Mouse (Mus musculus): ENCODE data around the gene Slc25a39. TPM values are rescaled to one million over a fixed set of nuclear protein-coding genes. Genes with fewer than 3 reads are reported as not detected.
A peak's percentile ranks its signal among the peaks of the same experiment; 100 is the strongest.

Gene Slc25a39
- total and polyA plus RNA-seq, 2 experiments, result 181 to 1,099 TPM

DNA sequence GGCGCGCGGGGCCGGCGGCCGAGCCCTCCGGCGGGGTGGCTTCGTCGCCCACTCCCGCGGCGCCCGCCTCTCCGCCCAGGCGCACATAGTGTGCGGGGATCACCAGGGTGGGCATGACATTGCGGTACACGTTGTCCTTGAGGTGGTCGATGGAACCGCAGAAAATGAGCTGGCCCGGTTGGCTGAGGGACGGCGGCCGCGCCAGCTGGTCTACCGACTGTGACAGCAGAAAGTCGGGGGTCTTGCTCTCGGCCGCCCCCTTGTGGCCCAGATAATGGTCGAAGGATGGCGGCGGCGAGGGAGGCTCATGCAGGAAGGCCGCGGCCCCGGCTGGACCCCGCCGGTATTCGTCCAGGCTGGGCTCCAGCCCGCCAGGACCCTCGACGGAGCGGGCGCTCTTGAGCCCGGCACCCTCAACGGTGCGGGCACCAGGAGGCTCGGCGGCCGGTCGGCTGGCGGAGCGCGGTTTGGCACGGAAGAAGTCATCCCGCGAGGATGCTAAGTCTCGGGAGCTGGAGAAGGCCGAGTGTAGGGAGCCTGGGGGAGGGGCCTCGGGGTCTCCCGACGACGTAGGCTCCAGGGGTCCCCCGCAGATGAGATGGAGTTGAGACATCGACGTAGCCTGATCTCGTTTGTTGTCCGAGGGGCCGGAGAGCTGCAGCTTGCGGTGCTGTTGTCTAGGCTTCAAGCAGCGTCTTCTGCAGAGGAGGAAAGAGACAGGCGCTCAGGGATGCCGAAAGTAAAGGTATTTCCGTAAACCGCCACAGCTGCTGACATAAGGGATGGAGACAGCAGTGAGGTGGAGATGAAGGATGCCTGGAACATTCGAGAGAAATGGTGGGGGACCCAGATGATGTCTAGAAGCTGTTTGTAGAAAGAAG is 30.7 kb upstream of the Slc25a39 start:
- peak overlapping the region; percentile 51 for H3K4me3 ChIP-seq (ENCODE audit: insufficient read depth, low read depth, low read length)
- WGBS, result 18% methylated on average over 77 of the region's 77 CpGs
- TF ChIP-seq CTCF (IDR thresholded peaks at IDR 0.05; ENCODE audit: low read depth, low read length) (peak; percentile 78), POLR2A (IDR thresholded peaks at IDR 0.05; ENCODE audit: extremely low read depth, insufficient read depth, low read length) (no peak)
- peak overlapping the region; percentile 77 for H3K9ac ChIP-seq (ENCODE audit: low read depth, low read length)
- peaks cover 6% of the 10 kb centered on the region for H3K4me1 ChIP-seq (ENCODE audit: control insufficient read depth, insufficient read depth, low read length)
- DNase-seq (ENCODE audit: extremely low read depth, low read depth, low spot score), result no peak
- H3K79me2 ChIP-seq (ENCODE audit: control insufficient read depth, insufficient read depth, low read length), result no peaks in the 10 kb centered on the region; the same call in 1 of the 2 replicates
- H3K27me3 ChIP-seq (ENCODE audit: control insufficient read depth, insufficient read depth, low read length), result no peaks in the 10 kb centered on the region
- no peak overlapping the region for H3K27ac ChIP-seq (replicated peaks; ENCODE audit: insufficient read depth, low read depth, low read length)
- H3K36me3 ChIP-seq (ENCODE audit: control insufficient read depth, insufficient read depth, low read length), result peaks cover 11% of the 10 kb centered on the region; the same call in 1 of the 2 replicates

DNA sequence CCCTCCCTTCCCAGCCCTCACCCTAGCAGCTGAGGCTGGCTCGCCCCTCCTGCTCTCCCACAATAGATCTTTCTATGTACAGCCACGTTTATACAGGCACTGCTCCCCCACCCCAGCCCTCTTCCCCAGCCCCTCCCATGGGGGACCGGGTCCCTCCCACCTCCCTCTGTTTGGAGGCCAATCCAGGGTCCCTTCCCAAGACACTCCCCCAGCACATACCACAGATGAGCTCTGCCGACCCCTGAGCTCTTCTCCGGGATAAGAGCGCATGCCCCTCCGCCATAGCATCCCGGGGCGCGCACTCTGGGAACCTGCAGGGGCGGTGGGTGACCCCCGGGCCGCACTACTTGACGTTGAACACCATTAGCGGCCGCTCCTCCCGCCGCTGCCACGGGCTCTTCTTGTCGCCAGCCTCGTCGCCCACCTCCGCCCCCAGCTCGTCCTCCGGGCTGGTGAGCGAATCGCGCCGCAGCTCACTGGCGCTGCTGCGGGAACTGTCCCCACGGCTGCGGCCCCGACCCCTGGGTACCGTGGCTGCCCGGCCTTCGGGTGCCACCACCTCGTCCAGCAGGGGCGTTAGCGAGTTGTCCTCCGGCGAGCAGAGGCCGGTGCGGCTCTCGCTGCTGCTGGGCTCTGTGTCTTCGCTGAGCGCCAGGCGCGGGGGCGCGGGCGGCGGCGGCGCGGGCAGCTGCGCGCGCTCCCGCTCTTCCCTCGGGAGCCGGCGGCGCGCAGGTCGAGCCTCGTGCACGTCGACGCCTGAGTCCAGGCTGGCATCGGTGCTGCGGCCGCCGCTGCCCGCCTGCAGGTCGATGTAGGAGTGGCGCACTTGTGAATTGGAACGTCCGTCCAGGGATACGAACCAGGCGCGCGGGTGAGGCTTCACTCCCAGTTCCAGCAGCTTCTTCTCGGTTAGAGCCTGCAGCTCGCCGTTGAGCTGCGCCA is 29.6 kb upstream of the Slc25a39 start:
- TF ChIP-seq CTCF (IDR thresholded peaks at IDR 0.05; ENCODE audit: low read depth, low read length), result peak; percentile 59
- TF ChIP-seq POLR2A (IDR thresholded peaks at IDR 0.05; ENCODE audit: extremely low read depth, insufficient read depth, low read length), result no peak
- peak overlapping the region; percentile 77 for H3K9ac ChIP-seq (ENCODE audit: low read depth, low read length)
- peak; percentile 45 for DNase-seq (ENCODE audit: extremely low read depth, low read depth, low spot score)

DNA sequence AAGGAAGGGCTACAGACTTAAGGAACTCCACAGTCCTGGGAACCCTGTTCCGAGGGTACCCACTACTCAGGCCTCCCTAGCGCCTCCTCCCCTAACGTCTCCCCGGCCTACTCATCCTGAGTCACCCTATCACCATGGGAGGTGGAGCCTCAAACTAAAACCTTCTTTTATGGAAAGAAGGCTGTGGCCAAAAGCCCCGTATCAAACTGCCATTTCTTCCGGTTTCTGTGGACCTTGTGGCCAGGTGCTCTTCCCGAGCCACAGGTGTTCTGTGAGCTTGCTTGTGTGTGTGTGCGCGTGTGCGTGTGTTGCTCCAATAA is 28.7 kb upstream of the Slc25a39 start:
- Histone ChIP-seq H3K4me3 (ENCODE audit: insufficient read depth, low read depth, low read length) (no peak overlapping the region), H3K27ac (replicated peaks; ENCODE audit: insufficient read depth, low read depth, low read length) (no peak overlapping the region), H3K9ac (ENCODE audit: low read depth, low read length) (no peak overlapping the region), H3K4me1 (ENCODE audit: control insufficient read depth, insufficient read depth, low read length) (peaks cover 13% of the 10 kb centered on the region), H3K36me3 (ENCODE audit: control insufficient read depth, insufficient read depth, low read length) (peaks cover 11% of the 10 kb centered on the region; the same call in 1 of the 2 replicates), H3K27me3 (ENCODE audit: control insufficient read depth, insufficient read depth, low read length) (no peaks in the 10 kb centered on the region), H3K79me2 (ENCODE audit: control insufficient read depth, insufficient read depth, low read length) (no peaks in the 10 kb centered on the region; the same call in 1 of the 2 replicates)
- DNase-seq (ENCODE audit: extremely low read depth, low read depth, low spot score), result no peak
- TF ChIP-seq POLR2A (IDR thresholded peaks at IDR 0.05; ENCODE audit: extremely low read depth, insufficient read depth, low read length) (no peak), CTCF (IDR thresholded peaks at IDR 0.05; ENCODE audit: low read depth, low read length) (no peak)
- 85% methylated on average over 10 of the region's 10 CpGs for WGBS

More for the DNA sequence above, 29.6 kb upstream of the Slc25a39 start:
- WGBS, result 38% methylated on average over 87 of the region's 87 CpGs
- Histone ChIP-seq H3K27me3 (ENCODE audit: control insufficient read depth, insufficient read depth, low read length) (no peaks in the 10 kb centered on the region), H3K36me3 (ENCODE audit: control insufficient read depth, insufficient read depth, low read length) (peaks cover 11% of the 10 kb centered on the region; the same call in 1 of the 2 replicates), H3K79me2 (ENCODE audit: control insufficient read depth, insufficient read depth, low read length) (no peaks in the 10 kb centered on the region; the same call in 1 of the 2 replicates), H3K4me1 (ENCODE audit: control insufficient read depth, insufficient read depth, low read length) (peaks cover 11% of the 10 kb centered on the region), H3K27ac (replicated peaks; ENCODE audit: insufficient read depth, low read depth, low read length) (no peak overlapping the region), H3K4me3 (ENCODE audit: insufficient read depth, low read depth, low read length) (peak overlapping the region; percentile 51; the same call in 1 of the 2 replicates)

DNA sequence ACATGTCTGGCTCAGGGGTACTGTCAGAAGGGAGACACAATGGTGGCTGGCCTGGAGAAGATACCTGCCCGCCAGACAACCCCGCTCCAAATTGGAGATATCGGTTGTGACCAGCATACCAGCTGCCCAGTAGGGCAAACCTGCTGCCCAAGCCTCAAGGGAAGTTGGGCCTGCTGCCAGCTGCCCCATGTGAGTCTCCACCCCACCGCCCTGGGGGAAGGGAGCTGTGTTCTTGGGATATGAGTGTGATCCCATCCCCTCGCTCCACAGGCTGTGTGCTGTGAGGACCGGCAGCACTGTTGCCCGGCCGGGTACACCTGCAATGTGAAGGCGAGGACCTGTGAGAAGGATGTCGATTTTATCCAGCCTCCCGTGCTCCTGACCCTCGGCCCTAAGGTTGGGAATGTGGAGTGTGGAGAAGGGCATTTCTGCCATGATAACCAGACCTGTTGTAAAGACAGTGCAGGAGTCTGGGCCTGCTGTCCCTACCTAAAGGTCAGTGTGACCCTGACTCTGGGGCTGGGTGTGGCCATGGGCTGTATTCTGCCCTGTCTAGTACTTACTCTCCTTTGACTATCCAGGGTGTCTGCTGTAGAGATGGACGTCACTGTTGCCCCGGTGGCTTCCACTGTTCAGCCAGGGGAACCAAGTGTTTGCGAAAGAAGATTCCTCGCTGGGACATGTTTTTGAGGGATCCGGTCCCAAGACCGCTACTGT is 28.2 kb upstream of the Slc25a39 start:
- H3K4me3 ChIP-seq (ENCODE audit: insufficient read depth, low read depth, low read length), result no peak overlapping the region
- WGBS, result 89% methylated on average over 18 of the region's 18 CpGs
- peaks cover 16% of the 10 kb centered on the region for H3K4me1 ChIP-seq (ENCODE audit: control insufficient read depth, insufficient read depth, low read length)
- no peaks in the 10 kb centered on the region for H3K27me3 ChIP-seq (ENCODE audit: control insufficient read depth, insufficient read depth, low read length)
- H3K9ac ChIP-seq (ENCODE audit: low read depth, low read length), result no peak overlapping the region
- TF ChIP-seq CTCF (IDR thresholded peaks at IDR 0.05; ENCODE audit: low read depth, low read length), result no peak
- TF ChIP-seq POLR2A (IDR thresholded peaks at IDR 0.05; ENCODE audit: extremely low read depth, insufficient read depth, low read length), result no peak
- H3K36me3 ChIP-seq (ENCODE audit: control insufficient read depth, insufficient read depth, low read length), result peaks cover 11% of the 10 kb centered on the region; the same call in 1 of the 2 replicates
- DNase-seq (ENCODE audit: extremely low read depth, low read depth, low spot score), result no peak
- no peak overlapping the region for H3K27ac ChIP-seq (replicated peaks; ENCODE audit: insufficient read depth, low read depth, low read length)
- no peaks in the 10 kb centered on the region; the same call in 1 of the 2 replicates for H3K79me2 ChIP-seq (ENCODE audit: control insufficient read depth, insufficient read depth, low read length)
